Mouse (Mus musculus): ENCODE measurements around the gene Tceal8. TPM values are rescaled to one million over a fixed set of nuclear protein-coding genes. Genes with fewer than 3 reads are reported as not detected.
"Not testable (repeated sequence)": the region's sequence is repeated elsewhere in the genome, so short reads cannot be mapped to it uniquely, and the experiment has no call there.

Tceal8 gene
- 232 and 243 TPM in 2 replicates for polyA plus RNA-seq (2015; fragmentation: Nextera tagmentation; extraction: Ambion mirVana)

GRCm38 (mm10) chrX:136172118-136172551, at the start of gene Tceal8:
Gene Tceal8 (minus strand): TSS chrX:136172342.
- Histone ChIP-seq H3K27me3 (replicated peaks; ENCODE audit: control insufficient read depth, insufficient read depth, low read length) (no peaks in the 10 kb centered on the region), H3K9me3 (ENCODE audit: control insufficient read depth, low read length) (no peaks in the 10 kb centered on the region), H3K4me2 (ENCODE audit: low read depth, low read length) (peak within 1 kb of the TSS; percentile 51), H3K4me1 (ENCODE audit: control insufficient read depth, insufficient read depth, low read length) (peaks cover 3% of the 10 kb centered on the region), H3K4me3 (ENCODE audit: low read length) (peak within 1 kb of the TSS; percentile 60), H3K36me3 (ENCODE audit: control insufficient read depth, insufficient read depth, low read length) (no peaks in the 10 kb centered on the region), H3K27ac (ENCODE audit: low read length) (peak within 1 kb of the TSS; percentile 90), H3K9ac (ENCODE audit: low read depth, low read length) (peak within 1 kb of the TSS; percentile 71)
- WGBS: 17% methylated on average over 10 of the region's 10 CpGs
- peak; percentile 95 for ATAC-seq

DNA sequence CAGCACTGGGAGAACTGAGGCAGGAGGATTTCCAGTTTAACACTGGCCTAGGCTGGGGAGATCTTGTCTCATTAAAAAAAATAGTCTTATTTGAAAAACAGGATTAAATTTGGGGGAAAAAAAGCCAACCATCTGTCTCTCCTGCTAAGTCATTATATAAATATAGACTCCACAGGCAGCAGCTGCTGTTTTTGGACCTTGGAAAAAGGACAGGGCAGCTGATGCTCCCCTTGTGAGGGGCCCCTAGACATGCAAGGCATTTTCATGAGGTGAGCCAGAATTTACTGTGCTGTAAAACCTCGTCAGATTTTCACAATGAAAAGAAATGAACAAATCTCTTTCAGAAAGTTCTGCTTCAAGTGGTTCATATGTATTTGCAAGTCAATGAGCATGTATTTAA, 44.2 kb upstream of the Tceal8 start:
- ATAC-seq: no peak
- no peaks in the 10 kb centered on the region for H3K9me3 ChIP-seq (ENCODE audit: control insufficient read depth, low read length)
- 45% methylated on average over 1 of the region's 1 CpGs for WGBS
- H3K9ac ChIP-seq (ENCODE audit: low read depth, low read length): no peak overlapping the region
- no peak overlapping the region for H3K27ac ChIP-seq (ENCODE audit: low read length)
- H3K36me3 ChIP-seq (ENCODE audit: control insufficient read depth, insufficient read depth, low read length): no peaks in the 10 kb centered on the region
- H3K4me1 ChIP-seq (ENCODE audit: control insufficient read depth, insufficient read depth, low read length): no peaks in the 10 kb centered on the region
- no peaks in the 10 kb centered on the region for H3K27me3 ChIP-seq (replicated peaks; ENCODE audit: control insufficient read depth, insufficient read depth, low read length)
- H3K4me3 ChIP-seq (ENCODE audit: low read length): no peak overlapping the region
- no peak overlapping the region for H3K4me2 ChIP-seq (ENCODE audit: low read depth, low read length)

DNA sequence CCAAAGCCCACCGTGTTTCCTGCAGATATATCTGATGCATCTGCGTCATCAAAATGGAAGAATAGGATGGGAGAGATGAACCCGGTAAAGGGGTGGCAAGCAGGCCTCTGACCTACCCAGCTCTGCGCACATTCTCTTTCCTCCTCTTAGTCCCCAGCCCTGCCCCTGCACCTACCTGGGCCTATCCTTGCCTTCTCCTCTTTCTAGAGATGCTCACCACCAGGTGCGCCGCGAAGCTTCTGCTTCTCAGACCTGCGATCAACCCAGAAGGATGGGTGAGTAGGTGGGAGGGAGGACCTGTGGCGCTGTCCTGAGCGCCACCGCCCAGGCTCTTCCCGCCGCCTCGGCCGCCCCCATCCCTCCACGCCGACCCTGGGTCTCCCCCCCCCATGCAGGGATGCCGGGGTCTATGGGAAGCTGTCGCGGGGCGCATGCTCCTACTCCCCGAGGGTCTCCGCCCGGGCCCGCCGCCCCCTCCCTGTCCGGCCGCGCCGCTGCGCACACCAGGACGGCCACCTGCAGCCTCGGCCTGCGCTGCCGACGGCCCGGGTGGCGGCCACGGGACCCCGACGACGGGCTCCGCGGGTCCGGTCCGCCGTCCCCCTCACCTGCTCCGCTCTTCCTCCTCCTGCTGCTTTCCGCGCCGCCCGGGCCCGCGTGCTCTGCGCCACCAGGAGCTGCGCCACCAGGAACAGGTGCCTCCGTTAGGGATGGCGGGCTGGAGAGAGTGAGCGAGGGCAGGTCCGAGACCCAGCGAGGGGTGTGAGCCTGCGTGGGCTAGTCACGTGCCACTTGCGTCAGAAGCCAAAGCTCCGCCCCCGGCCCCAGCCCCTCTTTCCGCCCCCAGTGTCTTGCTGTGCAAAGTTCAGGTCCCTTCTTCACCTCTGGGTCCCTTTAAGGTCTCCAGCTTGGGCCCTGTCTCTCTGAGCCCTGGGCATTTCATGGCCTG, 42.9 kb upstream of the Tceal8 start, which contains the start of the genes Tceal7 and Bex1:
Tceal7 (plus strand) TSS at position 51 of the 949 bp plus-strand sequence.
Bex1 (minus strand) TSS at position 785 of the 949 bp plus-strand sequence.
- peak within 1 kb of the TSS; percentile 33 for H3K4me3 ChIP-seq (ENCODE audit: low read length)
- not testable (repeated sequence) for H3K27me3 ChIP-seq (replicated peaks; ENCODE audit: control insufficient read depth, insufficient read depth, low read length); H3K36me3 ChIP-seq (ENCODE audit: control insufficient read depth, insufficient read depth, low read length); H3K9me3 ChIP-seq (ENCODE audit: control insufficient read depth, low read length); H3K27ac ChIP-seq (ENCODE audit: low read length); H3K4me1 ChIP-seq (ENCODE audit: control insufficient read depth, insufficient read depth, low read length)
- peak within 1 kb of the TSS; percentile 40 for H3K4me2 ChIP-seq (ENCODE audit: low read depth, low read length)
- ATAC-seq: peak; percentile 88
- peak within 1 kb of the TSS; percentile 49; the same call in 1 of the 2 replicates for H3K9ac ChIP-seq (ENCODE audit: low read depth, low read length)
- WGBS: 15% methylated on average over 14 of the region's 67 CpGs

- Histone ChIP-seq H3K4me2 (ENCODE audit: low read depth, low read length) (no peak overlapping the region), H3K27me3 (replicated peaks; ENCODE audit: control insufficient read depth, insufficient read depth, low read length) (no peaks in the 10 kb centered on the region), H3K9ac (ENCODE audit: low read depth, low read length) (no peak overlapping the region), H3K36me3 (ENCODE audit: control insufficient read depth, insufficient read depth, low read length) (no peaks in the 10 kb centered on the region), H3K27ac (ENCODE audit: low read length) (no peak overlapping the region), H3K9me3 (ENCODE audit: control insufficient read depth, low read length) (no peaks in the 10 kb centered on the region), H3K4me1 (ENCODE audit: control insufficient read depth, insufficient read depth, low read length) (no peaks in the 10 kb centered on the region), H3K4me3 (ENCODE audit: low read length) (no peak overlapping the region)
- ATAC-seq: no peak
- WGBS: 57% methylated on average over 2 of the region's 2 CpGs
Measured at GRCm38 (mm10) chrX:136213396-136213795, 41.3 kb upstream of the Tceal8 start.

DNA sequence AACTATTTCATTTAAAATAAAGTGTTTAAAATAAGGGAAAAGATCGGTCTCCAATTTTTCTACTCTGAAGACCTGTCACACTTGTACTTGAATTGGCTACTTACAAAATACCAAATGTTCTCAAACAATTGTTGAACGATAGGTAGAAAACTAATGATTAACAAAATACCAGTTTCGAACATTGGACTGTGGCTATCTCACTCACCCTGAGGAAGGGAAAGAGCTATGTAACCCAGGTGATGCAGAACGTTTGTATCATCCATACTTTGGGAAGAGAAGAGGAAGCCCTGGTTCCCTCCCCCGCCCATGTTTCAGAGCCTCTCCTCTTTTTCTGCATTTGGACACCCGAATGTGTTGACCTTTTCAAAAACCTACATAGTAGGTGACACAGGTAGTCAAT, 32.3 kb upstream of the Tceal8 start:
- H3K27ac ChIP-seq (ENCODE audit: low read length): no peak overlapping the region
- no peaks in the 10 kb centered on the region for H3K4me1 ChIP-seq (ENCODE audit: control insufficient read depth, insufficient read depth, low read length)
- H3K9me3 ChIP-seq (ENCODE audit: control insufficient read depth, low read length): no peaks in the 10 kb centered on the region
- no peak overlapping the region for H3K9ac ChIP-seq (ENCODE audit: low read depth, low read length)
- 70% methylated on average over 6 of the region's 6 CpGs for WGBS
- H3K36me3 ChIP-seq (ENCODE audit: control insufficient read depth, insufficient read depth, low read length): no peaks in the 10 kb centered on the region
- no peak overlapping the region for H3K4me3 ChIP-seq (ENCODE audit: low read length)
- peak; percentile 67 for ATAC-seq
- H3K27me3 ChIP-seq (replicated peaks; ENCODE audit: control insufficient read depth, insufficient read depth, low read length): no peaks in the 10 kb centered on the region
- H3K4me2 ChIP-seq (ENCODE audit: low read depth, low read length): no peak overlapping the region

- Histone ChIP-seq H3K4me2 (ENCODE audit: low read depth, low read length) (peak within 1 kb of the TSS; percentile 53), H3K27me3 (replicated peaks; ENCODE audit: control insufficient read depth, insufficient read depth, low read length) (no peaks in the 10 kb centered on the region), H3K4me1 (ENCODE audit: control insufficient read depth, insufficient read depth, low read length) (no peaks in the 10 kb centered on the region), H3K27ac (ENCODE audit: low read length) (no peak within 1 kb of the TSS), H3K9ac (ENCODE audit: low read depth, low read length) (peak within 1 kb of the TSS; percentile 49; the same call in 1 of the 2 replicates), H3K36me3 (ENCODE audit: control insufficient read depth, insufficient read depth, low read length) (no peaks in the 10 kb centered on the region), H3K4me3 (ENCODE audit: low read length) (peak within 1 kb of the TSS; percentile 47), H3K9me3 (ENCODE audit: control insufficient read depth, low read length) (no peaks in the 10 kb centered on the region)
- WGBS: 13% methylated on average over 9 of the region's 9 CpGs
- peak; percentile 78 for ATAC-seq
Measured at GRCm38 (mm10) chrX:136203664-136204066, 31.5 kb upstream of the Tceal8 start, which contains the start of gene Tceal5. Gene Tceal5 (minus strand): TSS chrX:136203876.

DNA sequence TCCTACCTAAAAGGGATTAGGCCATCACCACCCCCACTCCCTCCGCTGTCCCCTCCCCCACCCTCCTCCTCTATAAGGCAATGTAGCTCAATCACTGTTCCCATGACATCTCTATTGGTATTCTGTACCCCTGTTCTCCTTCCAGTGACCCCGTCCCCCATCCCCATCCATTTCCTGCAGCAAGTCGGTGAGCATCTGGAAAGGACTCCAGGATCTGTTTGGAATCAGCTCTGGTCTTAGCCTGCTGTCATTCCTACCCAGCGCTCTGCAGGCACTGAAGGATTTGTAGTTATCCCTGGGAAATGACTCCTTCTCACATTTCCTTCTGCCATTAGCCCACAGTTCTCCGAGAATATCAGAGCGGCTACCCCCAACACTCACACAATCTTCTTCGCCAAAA, 31.1 kb upstream of the Tceal8 start:
- peak overlapping the region; percentile 49; the same call in 1 of the 2 replicates for H3K9ac ChIP-seq (ENCODE audit: low read depth, low read length)
- peak; percentile 45 for ATAC-seq
- WGBS: 16% methylated on average over 7 of the region's 7 CpGs
- H3K27ac ChIP-seq (ENCODE audit: low read length): no peak overlapping the region
- no peaks in the 10 kb centered on the region for H3K4me1 ChIP-seq (ENCODE audit: control insufficient read depth, insufficient read depth, low read length)
- H3K4me3 ChIP-seq (ENCODE audit: low read length): peak overlapping the region; percentile 47
- no peaks in the 10 kb centered on the region for H3K36me3 ChIP-seq (ENCODE audit: control insufficient read depth, insufficient read depth, low read length)
- H3K4me2 ChIP-seq (ENCODE audit: low read depth, low read length): peak overlapping the region; percentile 53
- no peaks in the 10 kb centered on the region for H3K9me3 ChIP-seq (ENCODE audit: control insufficient read depth, low read length)
- H3K27me3 ChIP-seq (replicated peaks; ENCODE audit: control insufficient read depth, insufficient read depth, low read length): no peaks in the 10 kb centered on the region

DNA sequence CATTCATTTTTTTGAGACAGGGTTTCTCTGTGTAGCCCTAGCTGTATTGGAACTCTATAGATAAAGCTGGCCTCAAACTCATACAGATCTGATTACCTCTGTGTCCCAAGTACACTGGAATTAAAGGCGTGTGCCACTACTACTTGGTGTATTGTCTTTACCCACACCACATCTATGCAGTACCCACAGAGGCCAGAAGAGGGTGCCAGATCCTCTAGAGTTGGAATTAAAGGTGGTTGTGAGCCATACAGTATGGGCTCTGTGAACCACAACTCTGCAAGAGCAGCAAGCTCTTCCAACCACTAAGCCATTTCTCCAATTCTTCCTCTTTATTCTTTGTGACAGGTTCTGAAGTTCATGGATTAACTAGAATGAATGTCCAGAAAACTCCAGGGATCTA, 24.7 kb upstream of the Tceal8 start:
- Histone ChIP-seq H3K27me3 (replicated peaks; ENCODE audit: control insufficient read depth, insufficient read depth, low read length) (no peaks in the 10 kb centered on the region), H3K9me3 (ENCODE audit: control insufficient read depth, low read length) (0 out of 2 replicates have a peak, but pooled peaks cover 3% of the 10 kb centered on the region), H3K9ac (ENCODE audit: low read depth, low read length) (no peak overlapping the region), H3K4me2 (ENCODE audit: low read depth, low read length) (no peak overlapping the region), H3K27ac (ENCODE audit: low read length) (no peak overlapping the region), H3K4me3 (ENCODE audit: low read length) (no peak overlapping the region), H3K4me1 (ENCODE audit: control insufficient read depth, insufficient read depth, low read length) (no peaks in the 10 kb centered on the region), H3K36me3 (ENCODE audit: control insufficient read depth, insufficient read depth, low read length) (no peaks in the 10 kb centered on the region)
- ATAC-seq: no peak
- WGBS: 57% methylated on average over 1 of the region's 1 CpGs

- Histone ChIP-seq H3K4me2 (ENCODE audit: low read depth, low read length) (no peak overlapping the region), H3K9ac (ENCODE audit: low read depth, low read length) (no peak overlapping the region), H3K4me3 (ENCODE audit: low read length) (no peak overlapping the region), H3K4me1 (ENCODE audit: control insufficient read depth, insufficient read depth, low read length) (no peaks in the 10 kb centered on the region), H3K27me3 (replicated peaks; ENCODE audit: control insufficient read depth, insufficient read depth, low read length) (no peaks in the 10 kb centered on the region), H3K36me3 (ENCODE audit: control insufficient read depth, insufficient read depth, low read length) (no peaks in the 10 kb centered on the region), H3K27ac (ENCODE audit: low read length) (no peak overlapping the region), H3K9me3 (ENCODE audit: control insufficient read depth, low read length) (0 out of 2 replicates have a peak, but pooled peaks cover 3% of the 10 kb centered on the region)
- no peak for ATAC-seq
- 80% methylated on average over 16 of the region's 16 CpGs for WGBS
Measured at GRCm38 (mm10) chrX:136195193-136195944, 23.2 kb upstream of the Tceal8 start.
